Mouse (Mus musculus) small intestine, adult 2 months (tissue): ENCODE results near the gene Nav2.

Experiments
- CTCF ChIP-seq: fragments of 200-500 bp; IDR thresholded peaks from 2 replicates; pipeline ENCODE4 v1.5.1; 2012; ENCODE audit warnings: low read depth, mild to moderate bottlenecking, control low read depth, inconsistent platforms, low read length, moderate library complexity, mixed read lengths; ENCODE audit not compliant: insufficient replicate concordance, insufficient read length; ENCODE audit errors: extremely low read depth
- POLR2A ChIP-seq: fragments of 200-500 bp; IDR thresholded peaks from 2 replicates; pipeline ENCODE4 v1.6.1; 2012; ENCODE audit warnings: low read depth, mild to moderate bottlenecking, control low read depth, inconsistent platforms, low read length, moderate library complexity

DNA sequence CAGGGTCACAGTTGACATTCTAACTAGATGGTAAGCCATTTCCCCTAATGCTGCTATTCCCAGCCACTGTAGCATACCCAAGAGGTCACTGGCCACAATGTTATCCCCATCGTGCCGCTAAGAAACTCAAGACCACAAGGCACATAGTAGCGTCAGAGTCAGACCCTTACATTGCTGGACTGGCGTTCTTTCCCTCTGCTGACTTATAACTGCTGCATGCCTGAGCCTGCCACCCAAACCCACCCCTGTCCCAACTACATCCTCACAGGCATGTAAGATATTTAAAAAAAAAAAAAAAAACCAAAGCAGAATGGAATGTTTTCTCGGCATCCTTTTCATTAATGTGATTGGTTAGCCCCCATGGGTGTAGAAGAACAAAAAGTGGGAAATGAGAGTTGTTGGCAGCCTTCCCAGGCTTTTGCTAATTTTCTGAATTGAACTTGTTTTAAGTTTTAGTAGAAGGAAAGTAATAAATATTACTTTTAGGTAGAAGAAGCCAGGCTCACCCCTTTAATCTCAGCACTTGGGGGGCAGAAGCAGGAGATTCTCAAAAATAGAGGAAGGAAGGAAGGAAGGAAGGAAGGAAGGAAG is 678.1 kb downstream of the Nav2 start:
- TF ChIP-seq POLR2A (no peak), CTCF (no peak)
